Mouse (Mus musculus) right cerebral cortex, postnatal 10 days (tissue): ENCODE measurements at regions not wholly inside any gene's neighbourhood (a gene's known extent, or its start where the extent isn't known, plus 50 kb on each side); places are given as distances from the start of the nearest gene placed in this dataset.

Source experiments
- DNase-seq, 2 experiments: peaks; one replicate each; pipeline ENCODE4 v3.0.0; 2021; ENCODE audit warnings: low spot score in 2 of 2

DNA sequence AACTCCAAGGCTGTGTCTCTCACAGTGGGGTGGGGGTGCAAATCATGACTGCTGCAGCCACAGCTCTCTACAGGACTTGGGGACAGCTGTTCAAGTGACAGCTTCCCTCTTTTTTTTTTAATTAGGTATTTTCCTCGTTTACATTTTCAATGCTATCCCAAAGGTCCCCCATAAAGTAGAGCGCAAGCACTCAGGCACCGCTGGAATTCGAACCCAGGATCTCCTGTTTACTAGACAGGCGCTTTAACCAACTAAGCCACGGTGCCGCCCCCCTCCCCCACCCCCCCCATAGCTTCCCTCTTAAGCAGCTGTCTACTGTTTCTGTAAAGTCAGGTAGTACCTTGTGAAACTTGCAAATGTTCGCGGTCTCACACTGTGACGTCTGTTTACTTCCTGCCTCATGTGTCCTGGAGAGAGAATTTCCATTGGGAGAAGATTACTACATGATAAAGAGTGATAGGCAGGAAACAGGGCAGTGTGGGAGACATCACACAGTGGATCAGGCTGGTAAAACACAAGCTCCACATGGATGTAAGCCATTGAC is 324.7 kb downstream of the 1700129C05Rik start:
- DNase-seq = peak in 1 of 2 experiments; percentile 40

DNA sequence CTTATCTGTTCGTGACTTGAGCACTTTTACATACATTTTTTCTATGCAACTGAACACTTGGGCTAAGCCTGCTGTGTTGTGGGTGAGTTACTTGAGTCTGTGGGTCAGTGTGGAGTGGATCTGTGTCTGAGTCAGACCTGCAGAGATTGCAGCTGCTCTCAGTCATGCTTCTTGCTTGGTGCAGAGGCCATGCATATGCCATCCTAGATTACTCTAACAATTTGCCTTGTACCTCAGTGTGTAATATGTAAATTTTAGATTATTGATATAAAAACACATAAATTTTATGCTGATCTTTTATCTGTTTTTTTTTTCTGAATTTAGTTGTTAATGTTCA is 326.2 kb downstream of the 1700129C05Rik start:
- DNase-seq = no peak

DNA sequence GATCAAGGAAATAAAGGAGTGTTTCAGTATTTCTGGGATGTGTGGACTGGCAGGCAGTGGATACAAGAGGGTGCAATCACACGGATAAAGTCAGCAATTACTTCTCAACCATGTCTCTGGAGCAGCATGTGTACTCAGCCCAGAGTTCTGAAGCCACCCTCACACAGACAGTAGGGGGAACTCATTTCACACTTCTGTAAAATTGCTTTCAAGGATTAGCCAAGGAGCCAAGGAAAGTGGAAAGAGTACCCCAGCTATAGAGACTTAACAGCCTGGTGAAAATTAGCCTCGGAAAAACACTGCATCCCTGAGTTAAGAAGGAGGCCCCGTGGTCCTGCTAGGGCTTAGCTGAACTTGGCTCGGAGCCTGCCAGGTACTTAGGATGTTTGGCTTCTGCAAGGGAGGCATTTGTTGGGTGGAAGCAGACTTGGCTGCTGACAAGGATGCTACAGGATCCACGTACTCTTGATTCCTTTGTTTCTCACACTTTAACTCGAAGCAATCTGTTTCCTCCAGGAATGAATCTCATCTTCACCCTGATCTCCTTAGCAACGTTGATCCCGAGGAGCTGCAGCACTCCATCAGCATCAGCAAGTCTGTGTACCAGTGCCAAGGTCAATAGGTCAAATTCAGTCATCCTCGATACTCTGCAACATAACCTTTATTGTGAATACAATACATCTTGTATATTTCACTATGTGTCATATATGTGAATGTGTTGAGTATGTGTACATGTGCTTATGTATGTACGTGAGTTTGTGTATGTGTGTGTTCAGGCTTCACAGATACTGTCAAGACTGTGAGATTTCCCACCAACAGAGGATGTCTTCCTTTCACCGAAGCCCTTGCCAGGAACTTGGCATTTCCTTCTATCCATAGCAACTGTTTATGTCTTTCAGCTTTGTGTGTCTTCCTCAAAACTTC is 326.8 kb downstream of the 1700129C05Rik start:
- peak in 1 of 2 experiments; percentile 32 for DNase-seq

DNA sequence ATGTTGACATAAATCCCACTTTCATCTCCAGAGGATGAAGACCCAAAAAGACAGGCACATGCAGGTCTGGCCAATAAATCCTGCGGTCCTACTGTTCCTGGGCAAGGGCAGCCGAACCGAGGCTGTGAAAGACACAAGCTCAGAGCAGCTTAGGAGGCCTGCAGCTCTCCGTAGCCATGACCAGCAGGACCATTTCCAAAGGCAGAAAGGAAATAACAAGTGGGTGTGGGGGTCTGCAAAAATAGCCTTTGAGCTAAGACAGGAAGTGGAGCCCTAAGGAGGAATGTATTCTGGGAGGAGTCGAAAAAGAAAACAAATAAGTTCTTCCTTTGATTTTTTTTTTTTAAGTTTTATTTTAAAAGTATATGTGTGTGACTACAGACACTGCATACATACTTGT is 330.1 kb downstream of the 1700129C05Rik start:
- DNase-seq = no peak

DNA sequence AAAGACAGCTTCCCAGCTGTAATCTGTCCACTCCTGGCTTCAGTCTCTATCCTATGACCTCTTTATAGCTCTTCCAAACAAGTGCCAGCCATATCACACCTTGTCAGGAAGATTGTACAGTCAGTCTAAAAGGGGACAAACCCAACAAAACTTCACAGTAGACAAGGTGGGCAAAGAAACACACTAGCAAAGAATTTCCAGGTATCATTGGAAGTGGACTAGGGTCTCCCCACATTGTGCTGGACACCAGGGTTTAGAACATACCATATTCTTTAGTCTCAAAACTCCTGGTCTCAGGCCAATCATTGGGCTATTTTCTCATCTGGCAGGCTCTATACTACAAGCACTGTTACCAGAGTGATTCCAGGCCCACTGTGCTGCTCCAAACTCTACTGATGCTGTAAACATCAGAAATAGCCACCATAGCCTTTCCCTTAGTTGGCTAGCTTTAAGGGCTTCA is 341.3 kb downstream of the 1700129C05Rik start:
- DNase-seq = no peak

DNA sequence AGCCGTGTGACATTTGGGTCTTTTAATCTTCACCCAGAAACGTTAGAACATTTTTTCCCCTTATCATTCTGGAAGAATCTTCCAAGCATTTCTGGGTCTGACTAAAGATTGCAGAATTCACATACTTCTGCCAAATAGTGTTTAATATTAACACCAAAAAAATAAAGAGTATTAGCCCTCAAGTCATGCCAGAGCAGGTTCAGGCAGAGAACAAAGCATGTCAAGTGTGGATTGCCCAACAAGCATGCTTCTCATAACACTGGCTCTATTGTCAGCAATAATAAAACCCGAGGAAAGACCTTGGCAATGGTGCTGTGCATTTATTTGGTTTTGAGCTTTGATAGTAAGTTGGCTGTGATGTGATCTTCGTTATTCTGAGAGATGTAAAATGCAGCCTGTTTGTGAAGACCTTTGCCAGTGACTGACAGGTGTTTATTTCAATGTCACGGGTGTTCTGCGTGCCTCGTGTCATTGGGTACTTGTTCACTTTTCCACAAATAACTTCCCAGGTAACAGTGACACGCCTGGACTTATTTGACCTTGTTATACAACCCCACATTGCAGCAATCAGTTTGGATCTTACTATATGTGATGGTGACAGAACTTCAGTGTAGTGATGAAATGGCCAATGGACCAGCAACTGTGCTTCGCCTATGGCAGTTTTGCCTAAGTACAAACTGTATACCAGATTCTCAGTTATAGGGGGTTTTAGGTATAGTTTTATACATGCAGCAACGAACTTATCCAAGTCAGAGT is 354.3 kb downstream of the 1700129C05Rik start:
- DNase-seq = no peak

DNA sequence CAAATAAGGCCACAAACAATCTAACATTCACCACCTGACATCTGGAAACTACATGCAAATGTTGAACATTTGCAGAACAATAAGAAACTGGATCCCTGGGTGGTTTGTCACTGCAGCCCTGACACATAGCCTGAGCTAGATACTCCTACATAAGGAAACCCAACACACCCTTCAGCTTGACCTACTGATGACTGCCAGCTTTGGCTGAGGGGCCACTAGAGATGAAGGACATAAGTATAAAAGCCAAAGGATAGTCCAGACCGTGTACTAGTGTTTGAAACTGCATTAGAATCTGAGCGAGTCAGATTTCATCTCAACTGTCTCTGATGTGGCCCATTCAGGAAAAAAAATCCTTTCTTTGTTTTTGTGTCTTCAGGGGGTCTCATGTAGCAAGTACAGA is 355.1 kb downstream of the 1700129C05Rik start:
- DNase-seq = no peak

DNA sequence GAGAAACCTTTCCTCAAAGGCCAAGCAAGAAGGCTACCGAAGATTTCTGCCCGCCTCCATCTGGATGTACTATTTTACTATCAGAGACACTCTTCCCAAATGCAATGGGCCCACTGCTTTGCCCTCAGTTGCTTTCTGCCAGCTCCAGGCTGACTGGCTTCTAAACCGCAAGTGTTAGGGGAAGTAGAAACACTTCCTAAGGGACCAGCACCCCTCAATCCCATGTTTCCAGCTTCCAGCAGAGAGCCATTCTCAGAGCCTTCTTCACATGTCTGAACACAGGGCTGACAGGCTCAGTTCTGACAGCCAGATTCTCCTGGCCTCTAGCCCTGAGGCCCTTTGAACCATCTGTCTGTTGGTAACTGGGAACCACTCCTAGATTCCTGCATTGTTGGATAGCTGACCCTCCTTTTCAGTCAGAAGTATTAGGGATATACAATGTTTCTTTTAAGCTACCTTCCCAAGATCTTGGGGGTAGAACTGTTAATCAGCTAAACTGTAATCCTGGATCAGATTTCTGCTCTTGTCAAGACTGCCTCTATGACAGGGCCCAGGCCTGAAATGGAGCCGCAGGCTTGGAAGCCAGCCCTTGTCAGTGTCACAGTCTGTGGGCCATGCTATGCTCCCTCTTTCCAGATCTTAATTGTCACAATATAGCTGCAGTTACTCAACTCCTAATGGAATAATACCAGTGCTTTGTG is 355.8 kb downstream of the 1700129C05Rik start:
- no peak for DNase-seq

DNA sequence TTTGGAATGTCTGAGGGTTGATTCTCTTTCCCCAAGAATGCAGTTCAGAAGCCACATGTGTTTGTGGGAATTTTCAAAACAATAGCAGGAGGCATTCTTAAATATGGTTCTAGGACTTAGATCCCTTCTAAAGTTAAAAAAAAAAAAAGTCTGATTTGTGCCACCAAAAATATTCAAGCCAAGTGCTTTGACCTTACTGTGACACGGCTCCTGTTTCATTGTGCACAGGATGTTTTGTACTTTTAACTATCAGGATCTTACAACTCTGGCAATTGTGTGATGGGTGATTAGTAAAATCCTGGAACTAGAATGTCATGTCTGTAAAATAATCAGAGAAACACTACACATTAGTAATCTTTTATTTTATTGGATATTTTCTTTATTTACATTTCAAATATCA is 359.5 kb downstream of the 1700129C05Rik start:
- no peak for DNase-seq

DNA sequence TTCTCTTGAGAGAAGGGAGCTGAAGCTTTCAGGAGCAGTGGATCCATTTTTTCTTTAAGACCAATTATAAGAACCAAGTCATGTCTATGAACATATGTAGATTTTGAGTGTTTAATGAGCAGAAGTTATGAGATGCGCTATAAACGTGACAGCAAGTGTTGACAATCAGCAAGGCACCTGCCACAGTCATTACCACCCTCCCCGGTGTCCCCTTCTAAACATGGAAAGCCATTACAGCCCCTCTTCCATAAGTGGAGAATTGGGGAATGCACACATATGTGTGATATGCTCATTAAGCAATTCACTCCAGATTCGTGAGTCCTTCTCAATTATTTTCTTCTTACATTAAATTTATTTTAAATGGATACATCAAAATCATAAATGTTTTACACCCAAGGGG is 362.4 kb downstream of the 1700129C05Rik start:
- no peak for DNase-seq

DNA sequence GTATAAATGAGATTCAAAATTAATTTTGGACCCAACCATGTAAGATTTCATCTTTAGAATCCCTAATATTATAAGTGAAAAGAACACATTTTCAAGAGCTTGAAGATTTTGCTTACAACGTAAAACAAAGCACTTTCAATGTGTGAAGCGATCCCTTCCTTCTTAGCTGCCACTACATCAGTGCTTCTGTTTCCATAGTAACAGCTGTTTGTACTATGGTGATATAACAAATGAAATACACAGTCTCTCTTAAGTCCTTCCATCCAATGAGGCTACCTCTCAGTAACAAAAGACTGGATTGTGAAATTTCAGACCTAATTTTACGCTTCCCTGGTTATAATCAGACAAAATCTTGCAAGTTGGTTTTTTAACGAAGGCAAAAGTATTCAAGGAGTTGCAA is 364.0 kb downstream of the 1700129C05Rik start:
- DNase-seq = no peak

DNA sequence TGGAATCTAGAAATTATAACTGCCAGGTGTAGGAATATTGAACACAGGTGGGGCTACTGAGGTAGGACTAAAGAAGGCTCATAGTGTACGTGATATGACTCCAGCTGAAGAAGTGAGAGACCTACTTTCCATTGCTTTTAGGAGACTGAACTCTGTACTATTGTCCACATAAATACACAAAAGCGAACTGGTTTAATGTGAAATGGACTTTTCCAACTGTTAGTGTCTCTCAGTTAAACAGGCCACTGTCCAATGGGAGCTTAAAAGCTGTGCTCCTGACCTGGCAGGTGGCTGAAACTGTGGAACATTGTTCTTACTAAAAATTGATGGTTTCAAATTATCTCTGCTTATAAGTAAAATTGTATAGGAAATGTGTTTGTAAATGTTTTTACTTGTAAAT is 381.4 kb downstream of the 1700129C05Rik start:
- DNase-seq = no peak

DNA sequence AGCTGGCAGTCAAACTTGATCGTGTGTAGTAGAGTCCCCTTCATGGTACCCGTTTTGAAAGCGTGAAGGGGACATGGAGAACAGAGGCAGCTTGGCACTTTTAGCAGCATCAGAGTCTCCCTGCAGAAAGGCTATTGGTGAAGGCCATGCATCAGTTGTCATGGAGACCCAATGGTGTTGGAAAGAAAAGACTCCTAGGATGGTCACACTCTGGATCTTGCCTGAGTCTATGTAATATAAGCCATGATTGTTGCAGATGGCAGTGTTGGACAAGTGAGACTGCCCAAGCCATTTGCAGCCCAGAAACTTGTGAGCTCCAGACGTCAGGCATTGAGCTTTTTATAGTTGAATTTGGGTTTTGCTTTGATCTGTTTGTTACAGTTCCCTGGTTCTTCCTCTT is 382.9 kb downstream of the 1700129C05Rik start:
- no peak for DNase-seq

DNA sequence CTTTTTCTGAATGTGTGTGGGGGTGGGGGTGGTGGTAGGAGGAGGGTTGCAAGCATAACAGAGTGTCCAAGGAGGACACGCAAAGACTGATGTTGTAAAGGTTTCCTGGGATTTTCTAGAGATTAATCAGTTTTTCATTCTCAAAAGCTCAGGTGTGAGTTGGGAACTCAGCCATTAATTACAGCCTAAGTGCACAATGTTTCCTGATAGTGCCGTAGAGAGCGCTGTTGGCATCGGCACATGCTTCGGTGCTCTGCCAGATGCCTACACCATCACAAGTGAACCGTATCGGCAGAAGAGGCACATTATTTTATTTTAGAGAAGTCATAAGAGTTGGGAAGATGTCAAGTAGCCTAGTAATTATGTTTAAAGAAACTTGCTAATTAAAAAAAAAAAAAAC is 388.9 kb downstream of the 1700129C05Rik start:
- no peak for DNase-seq

DNA sequence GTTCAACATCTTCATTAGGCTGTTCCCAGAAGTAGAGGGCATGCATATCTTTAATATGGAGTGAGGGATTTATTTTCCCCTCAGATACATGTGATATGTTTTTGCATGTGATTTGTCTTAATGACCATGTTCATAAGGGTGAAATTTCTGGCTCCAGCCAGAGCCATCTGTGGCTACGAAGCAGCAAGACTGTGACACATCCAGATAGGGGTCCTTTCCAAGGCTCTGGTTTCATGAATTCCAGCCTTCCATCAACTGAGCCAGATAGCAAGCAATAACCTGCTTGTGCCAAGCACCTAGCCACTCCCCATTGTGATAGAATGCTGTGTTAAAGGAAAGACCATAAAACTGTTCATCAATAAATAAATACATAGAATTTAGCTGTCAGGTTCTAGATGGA is 389.6 kb downstream of the 1700129C05Rik start:
- DNase-seq = no peak

DNA sequence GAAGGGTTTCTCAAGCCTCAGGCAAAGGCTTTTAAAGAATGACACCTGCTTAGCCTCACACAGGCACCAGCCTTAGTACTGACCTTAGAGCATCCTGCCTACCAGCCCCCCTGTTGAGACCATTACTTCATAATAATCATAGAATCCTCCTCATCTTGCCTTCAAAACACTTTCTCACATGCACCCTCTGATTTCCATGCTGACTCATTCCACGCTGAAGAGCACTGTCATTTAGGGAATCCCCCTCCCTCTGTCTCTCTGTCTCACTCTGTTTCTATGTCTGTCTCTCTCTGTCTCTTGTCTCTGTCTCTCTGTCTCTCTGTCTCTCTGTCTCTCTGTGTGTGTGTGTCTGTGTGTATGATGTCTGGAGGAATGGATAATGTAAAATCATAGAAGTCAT is 416.3 kb downstream of the 1700129C05Rik start:
- DNase-seq = no peak

DNA sequence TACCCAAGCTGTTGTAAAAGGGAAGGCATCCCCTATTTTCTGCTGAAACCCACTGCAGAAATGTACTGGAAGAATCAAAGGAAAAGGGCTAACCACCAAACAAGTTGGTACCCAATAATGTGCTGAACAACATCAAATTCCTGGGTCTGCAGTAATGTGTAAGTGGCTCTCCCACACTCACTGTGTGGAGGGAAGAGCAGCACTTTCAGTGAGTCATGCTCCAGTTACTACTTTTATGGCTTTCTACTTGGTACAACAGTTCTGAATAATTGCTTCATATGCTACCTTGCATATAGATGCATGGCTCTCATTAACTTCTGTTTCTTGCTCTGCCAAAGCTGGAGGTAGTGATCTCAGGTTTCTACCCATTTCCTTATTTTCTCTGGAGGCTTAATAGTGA is 427.8 kb downstream of the 1700129C05Rik start:
- DNase-seq = no peak

DNA sequence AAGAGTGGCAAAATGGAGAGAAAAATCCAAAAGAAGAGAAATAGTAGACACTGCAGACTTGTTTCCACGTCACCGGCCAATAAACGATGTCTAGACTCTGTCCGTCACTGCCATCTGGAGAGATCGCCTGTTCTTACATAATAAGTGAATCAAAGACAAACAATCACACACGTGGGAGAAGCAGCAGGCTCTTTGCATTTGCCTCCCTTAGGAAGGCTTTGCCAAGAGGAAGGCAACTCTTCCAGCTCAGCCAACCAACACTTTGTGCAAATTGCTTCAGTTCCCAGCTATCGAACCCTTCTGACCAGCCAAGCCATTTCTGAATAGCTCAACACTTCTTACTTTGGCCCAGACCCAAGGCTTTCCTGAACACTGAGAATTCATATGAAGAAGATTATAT is 432.8 kb downstream of the 1700129C05Rik start:
- peak; percentile 22 to 31 for DNase-seq

DNA sequence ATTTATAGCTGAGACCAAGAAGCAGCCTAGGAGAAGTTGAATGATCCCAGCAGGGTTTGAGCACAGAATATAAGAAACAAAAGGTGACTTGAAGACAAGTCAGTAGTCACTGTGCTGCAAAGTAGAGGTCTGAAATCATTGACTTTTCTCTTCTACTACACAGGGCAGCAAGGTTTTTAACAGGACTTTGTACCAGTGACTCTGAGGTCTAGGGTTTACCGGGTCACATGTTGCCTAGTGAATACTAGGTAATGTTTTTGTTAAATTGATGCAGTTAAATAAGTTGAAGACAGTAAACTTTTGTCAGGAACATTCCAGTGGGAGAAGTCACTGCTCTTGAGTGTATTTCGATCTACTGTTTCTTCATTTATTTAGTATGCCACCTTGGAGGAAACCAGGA is 433.4 kb downstream of the 1700129C05Rik start:
- no peak for DNase-seq

DNA sequence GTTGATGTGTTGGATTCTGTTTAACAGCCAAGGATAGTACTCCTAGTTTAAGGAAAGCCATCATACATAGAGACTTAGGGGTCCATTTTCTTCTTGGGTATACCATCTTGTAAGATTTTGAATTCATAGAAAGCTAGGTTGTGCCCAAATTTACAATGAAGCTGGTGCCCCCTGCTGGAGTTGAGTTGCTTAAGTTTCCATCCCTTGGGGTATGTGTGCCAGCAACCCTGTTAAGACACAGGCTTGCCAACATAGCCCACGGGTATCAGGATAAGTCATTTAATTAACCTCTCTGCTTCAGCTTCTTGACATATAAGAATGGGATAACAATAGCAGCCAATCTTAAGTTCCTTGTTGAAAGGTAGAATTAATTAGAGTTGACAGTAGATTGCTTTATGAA is 440.9 kb downstream of the 1700129C05Rik start:
- peak; percentile 33 to 70 for DNase-seq

DNA sequence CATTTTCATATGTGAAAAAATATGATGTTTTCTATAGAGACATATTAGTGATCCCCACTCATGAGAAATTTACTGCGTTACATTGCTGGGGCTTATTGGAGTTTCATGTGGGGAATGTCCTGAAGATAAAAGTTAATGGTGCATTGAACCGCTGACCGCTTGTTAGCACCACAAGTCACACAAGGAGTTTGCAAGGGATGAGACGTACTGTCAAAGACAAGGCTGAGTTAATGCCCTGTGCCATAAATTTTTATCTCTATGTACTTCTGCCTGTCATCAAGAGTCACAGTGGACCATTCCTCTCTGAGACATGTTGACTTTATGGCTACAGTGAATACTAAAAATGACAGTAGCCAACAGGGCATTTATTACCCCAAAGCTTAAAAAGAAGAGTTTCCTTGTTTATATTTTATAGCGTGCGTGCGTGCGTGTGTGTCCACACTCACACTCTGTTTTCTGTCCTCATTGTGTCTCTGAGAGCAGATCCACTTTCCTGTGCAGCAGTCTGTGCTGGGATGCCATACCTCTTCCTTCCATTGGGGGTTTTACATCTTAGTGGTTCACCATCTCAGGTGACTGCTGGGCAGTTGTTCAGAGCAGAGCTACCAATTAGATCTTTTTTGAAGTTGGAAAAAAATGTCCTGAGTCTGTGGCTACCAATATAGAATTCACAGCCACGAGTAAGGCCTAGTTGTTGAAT is 451.4 kb downstream of the 1700129C05Rik start:
- DNase-seq = no peak
